In the genomic region with DNA sequence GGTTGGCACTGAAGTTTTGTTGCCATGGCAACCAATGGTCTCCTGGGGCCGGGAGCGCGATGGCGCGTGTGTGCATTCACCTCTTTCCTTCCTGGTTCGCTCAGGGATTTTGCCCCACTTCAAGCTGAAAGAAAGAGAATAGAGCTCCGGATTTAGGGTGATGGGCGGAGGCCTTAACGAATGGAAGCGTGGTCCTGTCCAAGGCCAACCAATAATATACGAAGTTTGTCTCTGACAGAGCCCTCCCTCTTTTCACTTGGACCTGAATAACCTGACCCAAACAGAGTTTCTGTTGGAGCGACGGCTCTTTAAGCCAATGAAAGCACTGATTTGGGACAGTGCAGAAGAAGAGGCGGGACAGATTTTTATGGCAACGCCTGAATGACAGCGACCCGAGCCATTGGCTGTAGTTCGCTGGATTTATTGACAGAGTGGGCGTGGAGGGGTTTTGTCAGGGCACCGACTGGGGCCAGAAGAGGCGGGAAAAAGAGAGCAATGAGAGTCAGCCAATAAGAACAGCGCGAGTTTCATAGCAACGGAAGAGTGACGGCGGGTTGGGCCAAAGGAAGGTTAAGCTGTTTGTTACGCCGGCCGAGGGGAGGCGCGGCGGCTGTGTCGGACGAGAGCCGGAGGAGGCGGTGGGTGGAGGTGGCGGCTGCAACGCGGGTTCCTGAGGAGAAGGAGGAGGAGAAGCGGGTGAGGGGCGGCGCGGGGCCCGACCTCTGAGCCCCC, we compare ENCODE assay signal across 8 mouse cellular contexts. TPM values are rescaled to one million over a fixed set of nuclear protein-coding genes. Genes with fewer than 3 reads are reported as not detected.
DNase-seq lines count a peak whose midpoint lies in the region; ATAC-seq and TF ChIP-seq lines count a peak whose summit lies in the region.

A gene (plus strand): TSS at position 572 of the 732 bp plus-strand sequence.

- H3K27ac ChIP-seq in gastrocnemius, adult 2 months: peak within 1 kb of the TSS; percentile 92
- H3K27ac ChIP-seq in hindbrain, postnatal 0 days: peak within 1 kb of the TSS; percentile 92
- H3K27ac ChIP-seq in left cerebral cortex, adult 2 months: peak within 1 kb of the TSS; percentile 92

- ATAC-seq in common myeloid progenitor, adult 5-6 weeks (replicated peaks; ENCODE audit: low read depth, poor library complexity, severe bottlenecking): peak; percentile 87
- ATAC-seq in hindbrain, postnatal 0 days: peak; percentile 98
- peak; percentile 90 for ATAC-seq in megakaryocyte, adult 5-6 weeks (ENCODE audit: poor library complexity, severe bottlenecking)

- H3K9ac ChIP-seq in hindbrain, postnatal 0 days (replicated peaks; ENCODE audit: low read length): peak within 1 kb of the TSS; percentile 91

- no peaks in the 10 kb centered on the region for H3K36me3 ChIP-seq in hindbrain, postnatal 0 days (ENCODE audit: insufficient read depth, low read length)

- H3K9me3 ChIP-seq in hindbrain, postnatal 0 days (ENCODE audit: low read length): no peaks in the 10 kb centered on the region

- WGBS in hindbrain, postnatal 0 days: under 1% methylated on average over 30 of the region's 44 CpGs

- H3K4me2 ChIP-seq in hindbrain, postnatal 0 days (ENCODE audit: low read depth, low read length): peak within 1 kb of the TSS; percentile 91

- H3K27me3 ChIP-seq in hindbrain, postnatal 0 days (ENCODE audit: insufficient read depth, low read length): no peaks in the 10 kb centered on the region

- peak; percentile 37 for TF ChIP-seq CTCF in gastrocnemius, adult 2 months (IDR thresholded peaks at IDR 0.05)
- peak; percentile 48 for TF ChIP-seq CTCF in hindbrain, postnatal 0 days (IDR thresholded peaks at IDR 0.05; ENCODE audit: low read depth)
- TF ChIP-seq CTCF in left cerebral cortex, adult 2 months (IDR thresholded peaks at IDR 0.05): peak; percentile 37

- DNase-seq in ZHBTc4 (ENCODE audit: low read depth, low spot score): peak; percentile 100
- DNase-seq in gastrocnemius, adult 2 months: peak; percentile 97
- DNase-seq in hindbrain, postnatal 0 days (ENCODE audit: low spot score): peak; percentile 99
- DNase-seq in left cerebral cortex, adult 2 months (ENCODE audit: extremely low spot score in 1 of 2, low spot score in 2 of 2): peak; percentile 96 to 99
- DNase-seq in right cerebral cortex, adult 2 months (ENCODE audit: low spot score in 2 of 2): peak; percentile 99
- DNase-seq in urinary bladder, postnatal 14 days (ENCODE audit: low spot score): peak; percentile 98

- H3K4me3 ChIP-seq in gastrocnemius, adult 2 months: peak within 1 kb of the TSS; percentile 94
- peak within 1 kb of the TSS; percentile 74 for H3K4me3 ChIP-seq in hindbrain, postnatal 0 days (ENCODE audit: low read length)
- H3K4me3 ChIP-seq in left cerebral cortex, adult 2 months: peak within 1 kb of the TSS; percentile 84

- peaks cover 22% of the 10 kb centered on the region for H3K4me1 ChIP-seq in hindbrain, postnatal 0 days (ENCODE audit: insufficient read depth, low read length)

- intact Hi-C loops in gastrocnemius, adult 2 months (cut with DNase I): loop anchor here (1.0 to 2.0 kb wide), 2 partner anchors 50 to 55 kb away; a partner anchor contains a TSS
- intact Hi-C loops in left cerebral cortex, adult 2 months (cut with DNase I): loop anchor here (2.0 kb wide), 1 partner anchor 51 kb away; no protein-coding TSS in a partner anchor

RNA-seq across cellular contexts. Expression of the gene that starts here (rescaled TPM):
- total RNA-seq in common myeloid progenitor, adult 5-6 weeks (2017): 33.0 and 37.9 TPM in 2 replicates
- total RNA-seq in gastrocnemius, adult 2 months (2021): 10 to 100 TPM in 1 of 2 experiments, 1 to 10 TPM in 1; 8.0 to 11.5 TPM
- total RNA-seq in hindbrain, postnatal 0 days (2014; rRNA removed): 29.3 and 39.5 TPM in 2 replicates
- polyA plus RNA-seq in hindbrain, postnatal 0 days (2015; fragmentation: Nextera tagmentation; extraction: Ambion mirVana): 30.7 and 36.5 TPM in 2 replicates
- total RNA-seq in left cerebral cortex, adult 2 months (2021): 10 to 100 TPM; 23.8 to 31.1 TPM
- total RNA-seq in megakaryocyte, adult 5-6 weeks (2015): 32.4 and 38.4 TPM in 2 replicates
- 44.2 and 58.2 TPM in 2 replicates for total RNA-seq in megakaryocyte, adult 5-6 weeks (2017)

Comparison
In these comparisons a context has a peak if more than half of its experiments do, and no peak if none do; other contexts are left out.
1. Peak in every context shown above with its lines: DNase-seq, ATAC-seq, H3K4me3 ChIP-seq and H3K27ac ChIP-seq.